Mouse (Mus musculus) ES-CJ7 (cell line): Measurements from ENCODE around the gene Kpna7.
A peak's percentile ranks its signal among the peaks of the same experiment; 100 is the strongest.
"Not testable (repeated sequence)": the region's sequence is repeated elsewhere in the genome, so short reads cannot be mapped to it uniquely, and the experiment has no call there.

ENCODE experiments used
- DNase-seq: peaks from one replicate; pipeline ENCODE4 v3.0.0; 2011; ENCODE audit warnings: low read depth, low spot score

The Kpna7 gene

GRCm38 (mm10) chr5:145102706-145103105, 18.9 kb upstream of the Kpna7 start:
- DNase-seq = no peak

DNA sequence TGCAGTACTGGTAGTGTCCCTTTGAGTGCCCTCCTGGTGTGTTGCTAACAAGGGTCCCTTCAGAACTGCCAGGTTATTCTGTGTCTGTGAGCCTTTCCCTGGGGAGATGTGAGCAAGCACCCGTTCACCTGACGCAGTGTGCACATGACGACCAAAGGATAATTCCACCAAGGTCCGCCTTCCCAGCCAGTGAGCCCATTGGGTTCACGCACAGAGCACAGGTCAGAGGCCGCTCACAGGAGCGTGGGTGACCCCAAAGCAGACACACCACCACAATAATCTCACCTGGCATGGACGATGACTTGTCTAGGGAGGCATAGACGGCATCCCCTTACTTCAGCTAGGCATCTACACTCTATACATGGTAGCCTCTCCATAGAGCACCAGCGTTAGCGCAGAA, 17.6 kb upstream of the Kpna7 start:
- DNase-seq = not testable (repeated sequence)

DNA sequence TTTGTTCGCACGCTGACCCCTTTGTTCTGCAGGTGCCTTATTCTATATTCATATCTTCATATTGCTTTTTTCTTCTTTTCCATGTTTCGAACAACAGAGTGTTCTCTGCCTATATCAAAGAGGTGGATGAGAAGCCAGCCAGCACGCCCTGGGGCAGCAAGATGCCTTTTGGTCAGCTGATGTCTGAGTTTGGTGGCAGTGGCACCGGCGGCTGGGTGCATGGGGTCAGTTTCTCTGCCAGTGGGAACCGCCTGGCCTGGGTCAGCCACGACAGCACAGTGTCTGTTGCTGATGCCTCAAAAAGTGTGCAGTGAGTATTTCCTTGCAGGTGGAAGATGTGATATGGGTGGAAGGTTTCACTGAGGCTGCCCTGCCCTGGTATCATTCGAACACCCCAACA, 17.1 kb upstream of the Kpna7 start:
- DNase-seq = no peak

GRCm38 (mm10) chr5:145098340-145098821, 14.6 kb upstream of the Kpna7 start:
- DNase-seq = no peak

GRCm38 (mm10) chr5:145096195-145096594, 12.4 kb upstream of the Kpna7 start:
- DNase-seq = no peak

GRCm38 (mm10) chr5:145089878-145090277, 6.0 kb upstream of the Kpna7 start:
- DNase-seq = no peak

DNA sequence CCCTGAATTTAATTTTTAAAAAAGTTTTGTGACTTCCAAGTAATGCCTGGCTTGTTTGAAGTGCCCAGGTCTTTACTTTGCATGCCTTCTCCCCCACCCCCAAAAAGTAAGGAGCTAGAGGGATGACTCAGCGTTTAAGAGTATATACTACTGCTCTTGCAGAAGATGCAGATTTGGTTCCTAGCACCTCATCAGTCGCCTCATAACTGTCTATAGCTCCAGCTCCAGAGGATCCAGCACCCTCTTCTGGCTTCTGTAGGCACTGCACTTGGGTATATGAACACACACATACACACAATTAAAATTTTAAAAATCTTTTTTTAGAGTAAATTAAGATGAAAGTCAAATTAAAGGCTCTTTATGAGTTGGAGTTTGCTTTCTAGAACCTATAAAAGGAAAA, 4.4 kb upstream of the Kpna7 start:
- DNase-seq = peak; percentile 36

DNA sequence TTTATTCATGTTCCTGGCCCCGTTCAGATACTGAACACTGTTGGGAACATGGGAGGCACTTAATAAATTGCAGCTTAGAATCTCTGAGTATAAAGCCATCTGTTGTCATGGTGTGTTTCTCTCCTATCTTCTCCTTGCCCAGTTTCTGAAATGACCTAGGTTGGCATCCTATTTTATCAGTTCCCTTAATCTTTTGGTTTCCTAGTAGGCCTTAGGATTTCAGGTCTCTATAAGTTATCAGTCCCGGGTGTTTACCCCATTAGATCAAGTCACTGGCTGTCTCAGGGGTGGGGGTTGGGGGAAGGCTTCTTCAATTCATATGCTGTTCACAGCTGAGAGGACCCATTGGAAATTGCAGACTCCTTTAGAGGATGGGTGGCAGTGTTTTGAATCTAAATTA, 992 bp upstream of the Kpna7 start:
- no peak for DNase-seq

DNA sequence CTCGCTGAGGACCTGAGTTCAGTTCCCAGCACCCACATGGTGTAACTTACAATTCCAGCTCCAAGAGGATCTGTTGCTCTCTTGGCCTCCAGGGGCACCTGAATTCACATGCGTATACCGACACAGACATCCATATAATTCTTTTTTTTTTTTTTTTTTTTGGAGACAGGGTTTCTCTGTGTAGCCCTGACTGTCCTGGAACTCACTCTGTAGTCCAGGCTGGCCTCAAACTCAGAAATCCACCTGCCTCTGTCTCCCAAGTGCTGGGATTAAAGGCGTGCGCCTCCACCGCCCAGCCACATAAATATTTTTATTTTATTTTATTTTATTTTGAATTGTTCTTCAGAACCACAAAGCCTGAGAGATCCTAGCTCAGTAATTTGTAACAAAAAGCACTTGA, 629 bp downstream of the Kpna7 start:
- not testable (repeated sequence) for DNase-seq

DNA sequence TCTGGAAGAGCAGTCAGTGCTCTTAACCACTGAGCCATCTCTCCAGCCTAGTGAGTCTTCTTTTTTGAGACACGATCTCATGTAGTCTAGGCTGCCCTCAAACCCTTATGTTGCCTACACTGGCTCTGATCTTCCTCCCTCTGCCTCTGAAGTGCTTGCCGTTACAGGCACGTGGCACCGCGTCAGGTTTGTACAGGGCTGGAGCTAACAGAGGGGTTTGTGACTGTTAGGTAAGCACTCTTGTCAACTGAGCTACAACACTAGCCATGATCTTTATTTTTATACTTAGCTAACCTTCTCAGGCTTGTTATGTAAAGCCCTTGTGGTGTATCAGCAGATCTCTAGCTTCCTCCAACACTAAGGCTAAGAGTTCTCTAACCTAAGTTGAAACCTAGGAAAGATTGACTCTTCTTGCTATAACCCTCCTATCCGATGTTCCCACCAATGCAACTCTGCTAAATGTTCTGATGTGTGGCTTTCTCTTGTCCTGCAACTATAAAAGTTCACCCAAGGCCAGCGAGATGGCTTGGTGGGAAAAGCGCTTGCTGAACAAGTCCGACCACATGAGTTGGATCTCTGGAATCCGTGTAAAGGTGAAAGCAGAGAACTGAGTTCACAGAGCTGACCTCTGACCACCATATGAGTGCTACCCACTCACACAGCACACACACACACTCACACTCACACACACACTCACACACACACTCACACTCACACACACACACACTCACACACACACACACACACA, 1.8 kb downstream of the Kpna7 start:
- no peak for DNase-seq

- no peak for DNase-seq
Observed at GRCm38 (mm10) chr5:145075081-145075480, 8.7 kb downstream of the Kpna7 start.

DNA sequence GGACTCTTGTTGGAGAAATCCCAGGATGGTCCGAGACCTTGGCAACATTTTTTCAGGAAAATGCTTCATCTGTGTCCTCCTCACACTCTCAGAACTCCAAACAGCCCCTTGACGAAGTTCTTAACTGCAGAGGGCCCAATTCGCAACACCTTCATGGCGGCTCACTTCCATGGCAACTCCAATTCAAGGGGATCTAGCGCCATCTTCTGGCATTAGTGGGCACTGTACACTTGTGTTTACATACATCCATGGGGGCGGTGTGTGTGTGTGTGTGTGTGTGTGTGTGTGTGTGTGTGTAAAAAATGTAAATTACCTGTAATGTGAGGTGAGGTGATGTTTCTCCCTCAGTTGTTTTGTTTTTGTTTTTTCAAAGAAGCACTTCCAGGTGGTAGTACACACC, 12.5 kb downstream of the Kpna7 start:
- DNase-seq = peak; percentile 89

DNA sequence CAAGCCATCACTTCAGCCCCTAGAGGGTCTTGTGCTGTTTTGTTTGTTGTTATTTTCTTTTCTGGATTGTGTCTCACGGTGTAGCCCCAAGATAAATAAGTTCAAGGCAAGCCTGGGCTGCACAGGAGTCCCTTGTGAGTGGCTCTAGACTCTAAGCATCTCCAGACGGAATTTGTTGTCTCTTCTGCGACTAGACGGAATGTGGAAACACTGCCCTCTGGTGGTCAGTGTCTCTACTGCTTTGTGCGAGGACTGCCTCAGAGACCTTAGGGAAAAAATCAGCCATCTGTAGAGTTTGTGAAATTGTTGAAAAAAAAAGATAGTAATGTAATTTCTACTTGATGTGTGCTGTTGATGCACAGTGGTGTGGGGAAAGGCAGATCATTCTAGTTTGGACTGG, 14.1 kb downstream of the Kpna7 start:
- peak; percentile 86 for DNase-seq

GRCm38 (mm10) chr5:145068863-145069262, 15.0 kb downstream of the Kpna7 start:
- no peak for DNase-seq

- DNase-seq = peak; percentile 64
Observed at GRCm38 (mm10) chr5:145064765-145065340, 19.0 kb downstream of the Kpna7 start.

DNA sequence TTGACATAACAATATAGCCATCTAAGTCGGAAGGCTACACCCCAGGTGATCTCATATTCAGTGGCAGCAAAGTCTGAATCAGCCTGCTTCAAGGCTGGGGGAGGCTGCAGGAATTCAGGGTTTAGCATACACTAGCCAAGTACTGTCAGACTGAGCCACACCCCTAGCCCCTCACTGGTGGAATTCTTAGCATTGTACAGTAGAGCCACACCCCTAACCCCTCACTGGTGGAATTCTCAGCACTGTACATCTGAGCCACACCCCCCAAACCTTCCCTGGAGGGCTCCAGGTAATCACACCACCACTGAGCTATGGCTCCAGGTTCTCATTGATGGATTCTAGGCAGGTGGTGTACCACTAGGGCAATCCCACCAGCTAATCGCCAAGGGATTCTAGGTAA, 24.3 kb downstream of the Kpna7 start:
- peak; percentile 91 for DNase-seq

- peak; percentile 68 for DNase-seq
Observed at GRCm38 (mm10) chr5:145058722-145059121, 25.1 kb downstream of the Kpna7 start.

GRCm38 (mm10) chr5:145057907-145058306, 25.9 kb downstream of the Kpna7 start:
- DNase-seq = no peak

DNA sequence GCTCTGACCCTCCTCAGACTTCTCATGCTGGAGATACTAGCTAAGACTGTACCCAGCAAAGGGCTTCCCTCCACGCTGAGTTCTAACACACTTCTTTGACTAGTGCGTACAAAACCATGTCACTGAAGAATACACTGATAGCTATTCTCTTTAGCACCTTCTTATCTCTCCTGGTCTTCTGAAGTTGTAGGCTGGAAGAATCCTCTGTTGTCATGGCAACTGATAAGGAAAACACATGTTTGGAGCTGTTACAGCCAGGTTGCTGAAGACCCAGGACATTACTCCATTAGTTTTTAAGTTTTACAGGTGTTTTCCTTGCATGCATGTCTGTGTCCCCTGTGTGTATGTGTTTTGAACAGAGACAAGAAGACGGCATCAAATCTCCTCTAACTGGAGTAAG, 29.6 kb downstream of the Kpna7 start:
- not testable (repeated sequence) for DNase-seq

DNA sequence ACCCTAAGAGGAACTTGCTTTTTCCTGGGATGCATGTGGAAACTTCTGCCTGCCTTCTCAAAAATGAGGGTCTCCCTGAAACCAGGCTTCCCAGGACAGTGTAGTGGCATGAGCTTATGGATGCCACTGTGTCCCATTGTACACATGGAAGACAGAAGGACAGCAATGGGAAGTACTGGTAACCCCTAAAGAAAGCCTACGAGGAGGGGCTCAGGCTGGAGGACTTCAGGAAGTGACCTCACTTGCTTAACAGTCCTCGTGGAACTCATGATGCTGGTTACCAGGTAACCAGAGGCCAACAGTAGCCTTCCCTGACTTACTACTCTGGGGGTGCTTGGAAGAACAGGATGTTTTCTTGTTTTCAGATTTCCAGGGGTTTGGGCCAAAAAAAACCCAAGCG, 41.1 kb downstream of the Kpna7 start, which contains the start of gene 1700018F24Rik:
Gene 1700018F24Rik (plus strand): TSS at position 301 of the 400 bp plus-strand sequence.
- not testable (repeated sequence) for DNase-seq

- DNase-seq = peak; percentile 69
Observed at GRCm38 (mm10) chr5:145041628-145042027, 42.2 kb downstream of the Kpna7 start.

DNA sequence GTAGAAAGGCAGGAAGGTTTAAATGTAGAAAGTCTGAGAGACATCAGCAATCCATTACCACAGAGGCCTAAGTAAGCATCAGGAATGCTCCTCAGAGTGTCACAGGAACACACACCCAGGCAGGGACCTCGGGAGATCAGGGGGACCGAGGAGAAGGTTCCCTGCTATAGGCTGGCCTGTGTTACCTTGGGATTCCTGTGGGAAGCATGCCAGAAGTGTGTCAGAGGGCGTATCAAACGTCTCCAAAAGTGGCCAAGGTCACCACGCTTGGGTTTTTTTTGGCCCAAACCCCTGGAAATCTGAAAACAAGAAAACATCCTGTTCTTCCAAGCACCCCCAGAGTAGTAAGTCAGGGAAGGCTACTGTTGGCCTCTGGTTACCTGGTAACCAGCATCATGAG, 51.4 kb downstream of the Kpna7 start, which contains the start of gene Gm4871:
Gene Gm4871 (minus strand): TSS at position 364 of the 400 bp plus-strand sequence.
- not testable (repeated sequence) for DNase-seq

DNA sequence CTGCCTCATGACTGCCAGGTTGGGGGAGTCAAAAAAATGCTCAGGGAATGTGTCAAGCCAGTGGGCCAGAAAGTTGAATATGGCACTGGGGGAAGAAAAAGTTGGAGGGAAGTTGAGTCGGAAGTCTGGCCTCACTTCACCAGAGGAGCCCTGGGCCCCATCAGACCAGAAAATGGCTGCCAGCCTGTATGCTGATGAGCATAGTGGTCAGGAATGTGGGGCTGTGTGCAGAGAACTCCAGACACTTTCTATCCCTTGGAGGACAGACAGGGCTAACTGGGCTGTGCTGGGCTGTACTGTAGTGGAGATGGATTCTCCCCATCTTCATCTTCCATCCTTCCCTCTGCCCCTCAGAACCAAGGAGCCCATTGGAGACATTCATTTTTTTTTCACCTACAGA, 53.4 kb downstream of the Kpna7 start:
- DNase-seq = not testable (repeated sequence)
